Mouse (Mus musculus) CD8-positive naive resting alpha-beta T cell, adult 2 months (primary cell): ENCODE results near the gene Mt2.
"Not testable (repeated sequence)": the region's sequence is repeated elsewhere in the genome, so short reads cannot be mapped to it uniquely, and the experiment has no call there.

Source experiments
- DNase-seq, 2 experiments: peaks; one replicate each; pipeline ENCODE4 v3.0.0; 2022; ENCODE audit warnings: low read depth in 2 of 2, low spot score in 2 of 2

The Mt2 gene

DNA sequence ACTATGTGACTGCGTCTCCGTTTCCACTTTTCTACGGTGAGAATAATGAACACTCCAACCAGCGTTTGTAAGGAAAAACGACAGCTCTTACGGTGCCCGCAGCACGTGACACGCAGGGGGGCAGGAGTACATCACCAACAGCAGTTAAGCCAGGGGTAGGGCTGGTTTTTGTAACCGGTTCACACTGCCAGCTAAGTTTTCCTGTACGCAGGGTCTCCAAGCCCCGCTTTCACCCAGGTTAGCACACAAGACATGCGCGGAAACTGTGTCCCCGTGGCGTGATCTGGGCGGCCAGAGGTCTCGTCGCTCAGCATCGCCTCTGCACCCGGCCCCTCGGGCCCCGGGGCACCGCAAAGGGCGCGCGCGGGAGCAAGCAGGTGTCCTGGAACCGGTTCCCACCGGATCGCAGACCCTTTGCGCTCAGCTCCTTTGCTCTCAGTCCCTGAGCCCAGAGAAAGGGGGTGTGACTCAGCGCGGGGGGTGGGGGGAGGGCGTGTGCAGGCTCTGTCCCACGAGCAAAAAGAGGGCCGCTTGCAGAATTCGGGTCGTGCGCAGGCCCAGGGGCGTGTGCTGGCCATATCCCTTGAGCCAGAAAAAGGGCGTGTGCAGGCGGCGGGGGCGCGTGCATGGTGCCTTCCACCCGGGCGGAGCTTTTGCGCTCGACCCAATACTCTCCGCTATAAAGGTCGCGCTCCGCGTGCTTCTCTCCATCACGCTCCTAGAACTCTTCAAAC is at the start of gene Mt2:
Gene Mt2 (plus strand): TSS at position 590 of the 734 bp plus-strand sequence.
- DNase-seq, result no peak

DNA sequence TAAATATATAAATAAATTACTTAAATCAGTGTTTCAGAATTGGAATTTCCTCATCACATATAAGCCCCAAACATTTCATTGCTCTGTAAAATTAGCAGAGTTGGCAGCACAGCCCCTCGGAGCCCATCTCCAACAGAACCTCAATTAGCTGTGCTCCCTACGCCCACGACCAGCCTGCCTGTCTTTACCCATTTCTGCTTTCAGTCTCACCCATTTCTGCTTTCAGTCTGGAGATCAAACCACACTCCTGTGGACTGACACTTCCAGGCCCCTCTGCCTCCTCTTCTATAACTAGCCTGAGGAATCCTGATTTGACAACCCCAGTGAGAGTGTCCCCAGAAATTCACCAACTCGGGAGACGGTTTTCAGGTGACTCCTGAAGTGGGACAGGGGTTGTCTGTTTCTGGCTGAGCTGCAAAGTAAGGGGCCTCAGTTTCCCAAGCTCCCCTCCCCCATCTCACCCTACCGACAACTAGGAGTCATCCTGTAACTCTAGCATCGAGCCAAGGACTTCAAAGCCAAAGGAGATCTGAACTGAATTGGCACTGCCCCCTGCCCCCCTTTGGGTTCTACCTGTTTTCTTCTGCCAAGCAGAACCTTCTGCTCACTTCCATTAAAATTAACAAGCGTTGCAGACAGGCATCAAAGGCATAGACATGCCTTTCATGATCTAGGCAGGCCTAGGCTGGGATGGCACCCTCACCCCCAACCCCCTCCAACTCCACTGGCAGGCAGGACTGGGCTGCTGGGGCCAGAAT is 49.6 kb upstream of the Mt2 start:
- no peak for DNase-seq

DNA sequence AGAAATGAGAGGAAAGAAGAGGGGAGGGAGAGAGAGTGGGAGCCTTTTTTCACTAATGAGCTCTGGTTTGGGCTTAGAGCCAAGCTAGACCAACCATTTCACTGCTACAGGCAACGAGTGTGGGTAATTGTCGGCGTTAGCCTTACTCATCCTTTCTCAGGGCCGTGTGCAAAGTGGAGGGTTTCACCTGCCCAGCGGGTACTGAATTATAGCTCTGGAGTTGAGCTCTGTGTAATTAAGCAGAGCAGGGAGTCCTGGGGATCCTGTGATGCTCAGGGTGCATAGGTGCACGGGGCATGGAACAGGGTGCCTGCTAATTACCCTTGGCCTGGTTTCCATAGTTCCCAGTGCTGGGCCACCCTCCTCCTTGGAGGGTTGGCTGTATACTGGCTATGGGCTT is 44.8 kb upstream of the Mt2 start:
- no peak for DNase-seq

DNA sequence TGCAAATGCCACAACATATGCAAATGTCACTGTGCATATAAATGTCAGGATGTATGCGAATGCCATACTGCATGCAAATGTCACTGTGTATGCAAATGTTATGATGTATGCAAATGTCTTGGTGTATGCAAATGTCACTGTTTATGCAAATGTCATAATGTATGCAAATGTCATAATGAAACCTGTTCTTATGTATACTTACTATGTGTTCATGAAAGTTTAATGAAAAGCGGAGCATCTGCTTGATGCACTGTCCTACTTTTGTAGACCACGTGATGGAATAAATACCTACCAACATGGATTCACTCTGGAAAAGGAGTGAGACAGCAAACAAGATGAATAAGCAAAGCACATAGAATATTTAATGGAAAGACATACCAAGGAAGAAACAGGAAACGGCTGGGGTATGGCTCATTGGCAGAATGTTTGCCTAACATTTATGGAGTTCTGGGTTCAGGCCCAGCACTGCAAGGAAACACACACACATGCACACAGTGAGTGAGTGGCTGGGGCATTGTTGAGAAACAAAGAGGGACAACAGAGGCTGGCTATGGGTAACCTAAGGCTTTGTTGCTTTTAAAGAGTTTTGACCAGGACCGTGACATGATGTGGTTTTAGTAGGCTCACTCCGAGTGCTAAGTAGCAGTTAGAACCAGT is 43.2 kb upstream of the Mt2 start:
- no peak for DNase-seq

DNA sequence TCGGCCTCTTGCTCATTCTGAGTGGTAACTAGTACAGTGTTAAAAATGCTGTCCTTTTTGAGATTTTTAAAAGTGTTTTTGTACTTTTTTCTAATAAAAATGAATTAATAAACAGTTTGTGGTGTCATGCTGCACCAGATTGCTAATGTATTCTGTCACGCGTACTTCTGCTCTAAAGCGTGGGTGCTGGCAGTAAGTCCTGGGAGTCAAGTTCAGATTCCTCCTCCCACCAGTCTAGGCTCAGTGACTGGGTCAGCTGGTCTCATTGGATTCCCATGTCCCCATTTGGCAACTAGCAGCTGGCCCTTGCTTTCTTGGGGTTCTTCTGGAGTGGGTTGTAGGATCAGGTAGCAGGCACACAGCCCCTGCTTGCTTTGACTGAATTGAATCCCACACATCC is 42.3 kb upstream of the Mt2 start:
- no peak for DNase-seq

DNA sequence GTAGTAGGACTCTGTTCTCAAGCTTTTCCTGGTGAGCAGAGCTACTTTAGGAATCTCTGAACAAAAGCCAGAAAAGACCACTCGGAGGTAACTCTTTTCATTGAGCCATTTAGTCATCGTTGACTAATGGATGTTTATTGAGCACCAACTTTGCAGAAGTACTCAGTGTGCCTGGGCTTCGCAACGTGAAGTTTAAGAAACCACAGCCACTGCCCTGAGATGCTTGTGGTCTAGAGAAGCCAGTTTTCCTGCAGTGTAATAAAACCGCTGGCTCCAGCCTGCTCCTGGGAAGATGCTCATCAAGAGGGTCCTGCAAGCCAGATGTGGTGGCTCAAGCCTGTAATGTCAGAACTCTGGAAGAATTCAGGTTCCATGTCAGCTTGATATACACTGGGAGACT is 40.4 kb upstream of the Mt2 start:
- DNase-seq, result no peak

DNA sequence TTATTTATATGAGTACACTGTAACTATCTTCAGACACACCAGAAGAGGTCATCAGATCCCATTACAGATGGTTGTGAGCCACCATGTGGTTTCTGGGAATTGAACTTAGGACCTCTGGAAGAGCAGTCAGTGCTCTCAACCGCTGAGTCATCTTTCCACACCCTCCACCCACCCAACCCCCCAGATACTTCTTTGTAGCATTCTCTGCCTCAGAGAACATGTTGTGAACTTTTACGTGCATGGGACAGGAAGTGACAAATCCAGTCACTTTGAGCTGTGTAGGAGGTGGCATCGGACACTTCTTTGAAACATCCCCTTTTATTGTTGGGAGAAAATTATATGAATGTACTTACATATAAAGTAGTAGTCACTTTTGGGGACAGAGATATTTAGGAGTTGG is 37.9 kb upstream of the Mt2 start:
- DNase-seq, result not testable (repeated sequence)

DNA sequence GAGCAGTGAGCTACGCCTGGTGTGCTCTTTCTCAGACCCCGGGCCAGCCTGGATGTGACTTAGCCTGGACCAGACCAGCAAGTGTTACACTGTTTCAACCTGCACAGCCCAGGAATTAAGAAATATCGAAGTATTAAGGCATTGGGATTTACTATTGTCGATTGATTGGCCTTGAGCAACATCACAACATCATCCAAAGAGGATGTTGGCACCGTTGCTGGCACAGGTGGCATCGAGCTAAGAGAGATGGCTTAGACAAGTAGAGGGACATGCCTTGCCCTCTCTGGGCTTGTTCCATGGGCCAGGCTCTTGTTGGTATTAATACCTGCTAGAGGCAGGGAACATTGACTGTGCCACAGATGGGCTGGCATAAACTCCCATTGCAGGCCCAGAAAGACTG is 36.9 kb upstream of the Mt2 start:
- no peak for DNase-seq

DNA sequence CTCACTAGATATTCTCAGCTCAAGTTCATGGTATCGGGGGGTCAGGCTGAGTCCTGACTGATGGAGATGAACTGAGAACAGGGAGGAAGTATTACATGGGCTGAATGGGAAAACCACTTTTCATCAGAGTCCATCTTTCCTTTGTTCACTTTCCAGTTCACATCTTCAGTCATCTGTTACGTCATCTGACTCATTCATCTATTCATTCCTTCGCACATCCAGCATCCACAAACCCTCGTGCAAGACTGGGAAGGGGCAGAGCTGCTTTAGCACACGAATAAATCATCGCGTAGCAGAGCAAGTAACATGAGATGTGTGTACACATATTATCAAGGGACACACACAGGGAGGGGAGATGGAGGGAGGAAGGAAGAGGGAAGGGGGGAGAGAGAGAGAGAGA is 36.3 kb upstream of the Mt2 start:
- DNase-seq, result no peak

DNA sequence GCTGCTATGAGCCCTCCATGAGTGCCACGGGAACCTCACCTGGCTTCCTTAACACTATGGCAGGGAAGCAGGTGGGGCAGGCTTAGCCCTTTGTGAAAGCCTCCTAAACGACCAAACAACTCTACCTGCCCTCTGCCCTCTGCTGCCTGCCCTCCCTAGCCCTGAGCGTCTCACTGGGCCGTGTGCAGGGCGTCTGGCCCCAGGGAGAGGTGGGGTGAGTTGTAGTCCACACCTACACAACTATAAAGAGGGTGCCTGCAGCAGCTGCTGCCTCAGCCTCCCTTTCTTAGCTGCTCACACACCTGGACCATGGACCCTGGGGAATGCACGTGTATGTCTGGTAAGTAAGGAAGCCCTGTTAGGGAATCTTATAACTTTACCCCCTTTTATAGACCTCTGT is 35.5 kb upstream of the Mt2 start, which contains the start of gene Mt4:
Gene Mt4 (plus strand): TSS at position 265 of the 400 bp plus-strand sequence.
- DNase-seq, result no peak

DNA sequence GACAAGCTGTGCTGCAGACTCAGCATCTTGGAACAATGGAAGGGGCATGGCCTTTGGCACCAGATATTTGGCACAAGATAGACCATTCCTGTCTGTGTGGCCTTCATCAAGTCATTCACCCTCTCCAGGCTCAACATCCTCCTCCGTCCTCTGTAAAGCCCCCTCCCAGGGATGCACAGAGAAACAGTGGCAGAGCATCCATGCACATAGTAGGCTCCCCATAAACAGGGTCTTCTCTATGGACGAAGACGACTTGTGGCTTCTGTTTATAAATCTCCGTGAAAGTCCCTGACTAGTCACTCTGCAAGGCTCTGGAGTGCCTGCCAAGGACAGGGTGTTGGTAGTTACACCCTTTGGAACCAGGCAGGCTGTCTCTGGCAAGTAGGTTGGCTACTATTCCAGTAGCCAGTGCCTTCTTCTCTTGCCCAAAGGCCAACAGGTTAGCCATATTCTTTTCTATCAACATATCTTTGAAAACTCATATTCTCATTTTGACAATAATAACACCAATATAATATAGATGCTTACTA is 32.1 kb upstream of the Mt2 start:
- DNase-seq, result no peak

DNA sequence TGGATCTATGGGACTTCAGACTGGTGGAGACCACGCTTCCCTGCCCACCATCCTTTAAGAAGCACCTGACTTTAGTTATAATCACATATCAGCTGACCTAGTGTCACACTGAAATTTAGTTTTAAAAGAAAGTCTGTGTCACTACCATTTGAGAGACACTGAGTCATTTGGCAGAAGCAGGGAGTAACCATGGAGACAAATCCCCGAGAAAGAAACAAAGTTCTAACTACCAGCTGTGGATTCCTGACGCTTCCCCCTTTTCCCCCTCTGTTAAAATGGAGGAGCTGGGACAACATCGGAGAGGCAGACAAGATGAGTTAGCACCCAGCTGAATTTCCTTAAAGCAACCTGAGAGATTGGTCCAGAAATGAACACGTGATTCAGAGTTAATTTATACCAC is 24.2 kb upstream of the Mt2 start:
- DNase-seq, result no peak

DNA sequence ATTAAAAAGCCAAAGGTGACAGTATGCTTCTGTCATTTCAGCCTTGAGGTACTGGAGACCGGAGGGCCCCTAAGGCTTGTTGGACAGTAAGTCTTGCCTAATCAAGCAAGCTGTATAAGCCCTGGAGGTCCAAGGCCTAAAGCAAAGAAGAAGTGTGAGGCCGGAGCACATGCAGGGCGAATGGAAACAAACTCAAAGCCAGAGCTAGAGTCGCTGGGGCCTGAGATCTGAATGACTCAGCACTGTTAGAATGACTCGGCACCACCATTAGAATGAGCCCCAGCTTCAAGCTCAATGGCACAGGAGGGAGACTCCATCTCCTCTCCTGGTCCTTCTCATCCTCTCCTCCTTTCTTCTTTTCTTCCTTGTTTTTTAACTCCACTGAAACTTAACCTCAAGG is 21.5 kb upstream of the Mt2 start:
- DNase-seq, result no peak

DNA sequence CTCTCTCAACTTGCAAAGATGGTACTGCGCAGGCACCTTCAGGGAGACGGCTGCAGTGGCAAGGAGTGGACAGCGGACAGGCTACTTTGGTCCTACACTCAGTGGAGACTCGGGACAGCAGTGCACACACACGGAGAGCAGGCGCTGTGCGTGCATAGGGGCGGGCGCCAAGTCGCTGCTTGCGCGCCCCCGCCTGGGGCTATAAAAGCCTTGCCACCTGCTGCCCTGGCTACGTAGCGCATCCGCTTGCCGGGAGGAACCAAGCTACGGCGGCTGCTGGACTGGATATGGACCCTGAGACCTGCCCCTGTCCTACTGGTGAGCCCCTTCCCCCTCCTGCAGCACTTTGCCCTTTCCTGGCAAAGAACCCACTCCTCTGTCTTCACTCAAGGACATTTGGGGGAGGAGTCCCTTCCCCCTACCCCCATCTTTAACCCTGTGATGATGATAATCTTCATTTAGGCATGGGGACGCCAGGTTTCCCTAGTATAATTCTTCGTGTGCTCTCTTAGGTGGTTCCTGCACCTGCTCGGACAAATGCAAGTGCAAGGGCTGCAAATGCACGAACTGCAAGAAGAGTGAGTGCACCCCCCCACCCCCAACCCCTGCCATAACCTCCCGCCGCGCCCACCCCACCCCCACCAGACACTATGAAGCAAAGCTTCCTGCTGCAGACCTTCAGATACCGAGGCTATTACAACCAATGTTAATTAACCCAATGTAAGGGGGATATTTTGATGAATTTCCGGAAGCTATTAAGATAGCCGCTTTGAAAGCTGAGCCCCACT is 19.8 kb upstream of the Mt2 start, which contains the start of gene Mt3:
Gene Mt3 (plus strand): TSS at position 95 of the 788 bp plus-strand sequence.
- DNase-seq, result no peak

DNA sequence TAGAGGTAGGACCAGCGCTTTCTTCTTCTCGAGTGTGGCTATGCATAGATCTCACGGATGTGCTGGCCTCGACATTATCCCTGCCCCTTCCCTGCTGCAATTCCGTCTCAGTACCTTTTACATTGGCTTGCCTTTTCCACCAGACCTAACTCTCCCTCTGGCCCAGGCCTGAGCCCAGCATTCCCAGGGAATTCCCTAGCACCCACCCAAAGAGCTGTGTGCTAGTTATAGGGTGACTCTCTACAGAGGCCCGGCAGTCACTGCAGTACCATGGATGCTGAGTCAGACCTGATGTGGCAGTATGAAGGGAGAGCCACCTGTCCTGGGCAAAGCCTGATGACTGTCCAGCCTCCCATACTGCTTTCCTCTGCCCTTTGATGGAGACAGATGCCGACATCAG is 19.0 kb upstream of the Mt2 start:
- DNase-seq, result no peak

DNA sequence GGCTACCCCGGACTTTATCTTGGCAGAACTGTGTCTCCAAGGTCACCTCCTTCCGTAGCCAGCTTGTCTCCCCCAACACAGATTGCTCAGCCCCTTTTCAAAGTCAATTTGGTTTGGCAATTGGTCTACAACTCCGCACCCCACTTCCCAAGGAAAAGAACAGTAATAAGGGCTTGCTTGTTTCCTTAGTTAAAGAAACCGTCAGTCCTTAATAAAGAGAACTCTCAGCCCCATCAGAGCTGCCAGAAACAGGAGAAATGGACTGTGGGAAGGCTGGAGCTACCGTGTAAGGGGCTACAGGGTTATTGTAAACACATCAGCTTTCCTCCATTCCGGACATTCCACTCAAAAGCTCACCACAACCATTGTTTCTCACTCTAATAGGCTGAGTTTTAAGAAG is 17.9 kb upstream of the Mt2 start:
- DNase-seq, result no peak

DNA sequence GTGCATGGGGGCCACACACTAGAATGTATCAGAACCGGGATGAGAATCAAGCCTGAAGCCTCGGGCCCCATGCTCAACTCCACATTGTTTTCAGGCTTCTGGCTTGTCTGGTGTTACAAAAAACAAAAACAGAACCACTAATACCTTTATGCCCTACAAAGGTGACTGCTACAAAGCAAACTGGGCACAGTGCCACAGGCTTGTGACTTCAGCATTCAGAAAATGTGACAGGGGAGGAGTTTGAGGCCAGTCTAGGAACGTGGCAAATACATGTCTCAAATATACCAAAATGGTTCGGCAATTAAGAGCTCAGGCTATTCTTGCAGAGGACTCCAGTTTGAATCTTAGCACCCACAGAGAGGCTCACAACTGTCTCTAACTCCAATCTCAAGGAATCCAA is 16.4 kb upstream of the Mt2 start:
- DNase-seq, result no peak

DNA sequence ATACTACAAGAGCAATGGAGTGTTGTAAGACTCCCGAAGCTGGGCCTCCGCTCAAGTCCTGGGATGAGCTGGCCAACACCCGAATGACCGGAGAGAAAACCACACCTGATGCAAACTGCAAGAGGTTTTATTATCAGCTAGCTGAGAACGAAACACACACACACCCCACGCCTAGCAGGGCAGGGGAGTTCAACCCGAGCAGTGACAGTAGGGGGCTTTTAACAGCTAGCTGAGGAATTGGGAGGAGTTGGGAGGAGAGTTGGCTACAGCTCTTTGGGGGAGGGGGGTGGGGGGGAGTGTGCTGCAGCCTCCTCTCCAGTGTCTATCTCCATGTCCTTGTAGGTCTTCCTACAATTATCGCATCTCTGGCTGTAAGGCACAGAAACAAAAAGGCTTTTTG is 6.7 kb upstream of the Mt2 start:
- not testable (repeated sequence) for DNase-seq

DNA sequence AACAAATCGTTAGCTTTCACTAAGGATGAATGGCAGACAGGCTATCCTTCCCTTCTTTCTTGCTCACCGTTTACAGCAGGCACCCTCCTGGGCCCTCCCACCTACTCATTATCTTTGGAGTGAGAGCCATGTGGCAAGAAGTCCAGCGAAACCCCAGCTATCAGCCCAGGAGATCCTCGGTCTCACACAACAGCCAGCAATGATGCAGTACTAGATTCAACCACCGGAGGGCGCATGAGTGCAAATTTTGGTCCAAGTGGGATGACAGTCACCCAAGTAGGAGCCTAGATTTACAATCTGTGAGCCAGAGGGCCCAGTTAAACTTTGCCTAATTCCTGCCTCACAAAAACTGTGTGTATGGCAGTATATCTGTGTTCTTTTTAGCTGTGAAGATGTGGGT is 5.2 kb upstream of the Mt2 start:
- DNase-seq, result peak; percentile 82 to 86

DNA sequence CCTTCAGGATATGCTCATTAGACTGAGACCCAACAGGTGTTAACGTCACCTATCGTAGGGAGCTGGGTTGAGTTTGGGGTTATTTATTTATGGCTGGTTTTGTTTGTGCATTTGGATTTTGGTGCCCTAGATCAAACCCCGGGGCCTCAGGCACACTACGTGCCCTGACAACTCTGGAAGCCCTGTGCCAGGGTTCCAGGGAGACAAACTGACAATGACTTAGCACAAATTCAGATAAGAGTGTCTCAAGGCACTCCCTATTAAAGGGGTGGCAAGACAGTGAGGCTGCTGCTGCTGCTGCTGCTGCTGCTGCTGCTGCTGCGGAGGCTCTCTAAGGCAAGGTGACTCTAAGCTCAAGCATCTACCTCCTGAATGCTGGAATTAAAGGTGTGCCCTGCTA is 2.9 kb upstream of the Mt2 start:
- DNase-seq, result no peak

DNA sequence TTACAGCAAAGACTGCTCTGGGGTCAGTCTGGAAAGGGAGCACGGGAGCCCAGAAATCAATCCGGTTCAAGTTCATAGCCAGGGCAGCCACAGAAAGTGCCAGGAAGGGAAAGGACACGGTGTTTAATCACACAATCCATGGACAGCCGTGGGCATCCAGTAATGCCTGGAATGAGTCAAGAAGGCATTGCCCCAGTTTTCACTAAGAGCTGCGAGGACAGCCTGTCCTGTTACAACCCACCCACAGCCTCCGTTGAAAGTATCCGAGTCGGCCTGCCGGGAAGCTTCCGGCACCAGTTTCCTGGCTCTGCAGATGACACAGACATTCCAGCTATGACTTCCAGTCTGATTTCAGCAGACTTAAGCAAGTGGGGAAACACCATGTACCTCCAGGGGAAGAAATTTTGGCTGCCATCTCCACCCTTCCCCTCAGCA is 1.1 kb upstream of the Mt2 start:
- DNase-seq, result no peak
